Mouse (Mus musculus): Measurements from ENCODE around the gene Acbd5.
A peak's percentile ranks its signal among the peaks of the same experiment; 100 is the strongest.
"Not testable (repeated sequence)": the region's sequence is repeated elsewhere in the genome, so short reads cannot be mapped to it uniquely, and the experiment has no call there.

Gene Acbd5

DNA sequence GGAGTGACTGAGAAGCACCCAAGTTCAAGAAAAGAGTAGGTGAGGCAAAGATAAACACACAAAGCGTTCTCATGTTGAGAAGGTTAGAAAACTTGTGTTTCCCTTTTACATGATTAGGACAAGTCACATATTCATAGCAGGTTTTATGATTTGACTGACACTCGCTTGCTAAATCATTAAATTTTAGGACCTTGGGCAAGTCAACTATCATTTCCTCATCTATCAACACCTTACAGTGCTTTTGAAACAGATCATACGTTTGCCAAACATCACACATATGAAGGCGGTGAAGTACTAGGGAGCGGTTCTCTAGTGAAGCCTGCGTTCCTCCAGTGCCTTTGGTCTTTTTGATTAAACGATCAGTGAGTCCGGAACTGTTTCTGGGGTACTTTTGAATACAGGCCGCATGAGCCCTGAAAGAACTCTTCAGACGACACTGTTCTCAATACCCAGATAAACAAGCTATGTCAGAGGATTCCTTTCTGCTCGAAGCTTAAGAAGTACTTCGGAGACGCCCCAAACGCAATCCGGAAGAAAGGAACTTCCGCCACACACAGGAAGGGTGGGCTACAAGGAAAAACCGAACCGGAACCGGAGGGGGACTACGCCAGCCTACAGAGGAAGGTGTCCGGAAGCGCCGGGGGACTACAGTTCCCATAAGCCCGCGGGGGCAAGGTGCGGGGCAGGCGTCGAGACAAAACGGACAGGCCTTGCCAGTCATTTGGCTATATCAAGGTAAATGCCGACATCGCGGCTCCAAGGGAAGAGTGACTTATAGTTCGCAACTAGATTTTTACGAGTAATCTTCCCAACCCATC lies at the start of gene Acbd5:
Gene Acbd5 (plus strand): TSS at position 616 of the 818 bp plus-strand sequence.
- DNase-seq (ENCODE audit: low read depth in 2 of 2, low spot score in 2 of 2) = peak; percentile 95 to 96

DNA sequence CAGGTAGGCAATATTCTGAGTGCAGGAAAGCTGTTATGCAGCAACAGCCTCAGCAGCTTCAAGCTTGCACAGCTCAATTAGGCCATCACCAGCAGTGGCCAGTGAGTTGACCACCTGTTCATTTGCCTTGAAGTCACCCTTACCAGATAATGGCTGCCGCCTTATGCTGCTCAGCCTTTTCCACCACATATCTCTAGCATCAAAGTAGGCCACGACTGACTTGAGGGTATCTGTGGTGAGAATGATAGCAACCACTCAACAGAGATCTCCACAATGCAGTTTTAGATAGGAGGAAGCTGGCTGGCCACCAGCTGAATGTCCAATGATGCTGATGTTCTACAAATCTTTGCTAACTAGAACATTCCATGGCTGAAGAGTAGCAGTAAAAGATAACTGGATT lies 48.8 kb upstream of the Acbd5 start:
- no peak for DNase-seq (ENCODE audit: low read depth in 2 of 2, low spot score in 2 of 2)

DNA sequence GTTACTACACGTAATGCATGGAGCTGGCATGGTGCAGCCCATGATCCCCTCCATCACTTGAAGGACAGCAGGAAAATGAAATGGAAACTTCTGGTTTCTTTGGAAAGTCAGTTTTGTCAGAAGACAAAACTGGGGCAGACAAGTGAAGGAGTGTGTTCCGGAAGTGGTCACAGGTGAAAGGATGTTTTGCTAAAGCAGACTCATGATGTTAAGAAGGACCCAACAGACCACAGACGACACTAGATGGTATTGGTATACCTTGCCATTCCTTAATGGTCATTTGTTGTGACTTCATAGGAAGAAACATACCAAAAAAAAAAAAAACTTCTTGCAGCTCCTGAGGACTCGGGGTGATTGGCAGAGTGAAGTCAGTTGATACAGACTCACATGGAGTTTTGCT lies 46.6 kb upstream of the Acbd5 start:
- DNase-seq (ENCODE audit: low read depth in 2 of 2, low spot score in 2 of 2) = no peak

DNA sequence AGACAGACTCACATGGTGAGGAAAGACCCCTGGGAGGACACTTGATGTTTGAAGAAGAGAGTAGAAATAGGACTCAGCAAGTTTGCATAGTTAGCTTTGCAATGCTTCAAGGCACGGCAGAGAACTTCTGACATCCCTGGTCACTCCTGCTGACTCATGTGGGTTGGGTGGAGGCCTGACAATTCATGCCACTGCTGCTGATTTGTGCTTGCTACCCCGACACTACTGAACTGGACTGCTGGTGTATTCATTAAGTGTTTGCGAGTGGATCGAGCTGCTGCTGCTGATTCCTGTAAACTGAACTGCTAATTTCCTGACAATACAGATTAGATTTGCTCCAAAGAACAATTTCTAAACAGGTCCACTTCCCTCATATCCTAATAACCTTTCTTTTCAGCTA lies 46.2 kb upstream of the Acbd5 start:
- no peak for DNase-seq (ENCODE audit: low read depth in 2 of 2, low spot score in 2 of 2)

DNA sequence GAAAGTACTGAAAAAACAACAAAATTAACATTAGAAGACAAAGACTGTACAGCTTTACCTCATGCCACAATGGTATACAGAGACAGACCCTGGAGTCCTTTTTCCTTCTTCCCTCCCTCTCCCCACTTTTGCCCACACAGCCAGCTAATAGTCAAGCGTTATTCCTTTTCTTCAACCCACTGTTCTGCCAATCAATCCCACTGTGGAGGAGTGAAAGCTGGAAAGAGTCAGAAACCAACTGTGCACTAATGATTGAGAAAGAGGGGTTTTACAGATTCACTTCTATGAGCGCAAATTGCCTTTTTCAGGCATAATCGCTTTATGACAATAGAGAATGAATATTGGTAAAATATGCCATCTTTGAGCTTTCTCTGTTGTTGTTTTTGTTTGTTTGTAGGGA lies 44.9 kb upstream of the Acbd5 start:
- no peak for DNase-seq (ENCODE audit: low read depth in 2 of 2, low spot score in 2 of 2)

DNA sequence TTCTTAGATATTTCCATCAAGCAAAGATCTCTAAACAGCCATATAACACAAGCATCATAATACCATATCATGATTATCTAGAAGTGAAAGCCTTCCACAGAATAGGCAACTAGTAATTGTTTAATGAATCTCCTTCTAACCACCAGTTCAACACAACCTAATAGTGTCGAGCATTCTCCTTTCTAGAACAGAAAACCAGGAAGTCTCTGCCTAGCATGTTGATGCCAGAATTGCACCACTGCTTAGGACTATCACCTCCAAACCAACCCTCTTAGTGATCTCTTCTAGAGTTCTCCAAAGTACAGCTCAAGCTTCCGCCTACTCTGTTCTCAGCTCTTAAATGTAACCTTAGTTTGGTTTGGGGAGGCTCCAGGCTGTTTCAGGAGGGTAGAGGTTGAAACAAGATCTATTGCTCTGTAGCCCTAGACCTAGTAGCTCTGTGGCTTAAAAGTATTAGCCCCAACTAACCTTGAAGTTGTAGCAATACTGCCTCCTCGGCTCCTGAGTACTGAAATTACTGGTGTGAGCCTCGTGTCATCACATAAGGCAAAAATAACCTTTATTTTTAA lies 44.2 kb upstream of the Acbd5 start:
- DNase-seq (ENCODE audit: low read depth in 2 of 2, low spot score in 2 of 2) = no peak

DNA sequence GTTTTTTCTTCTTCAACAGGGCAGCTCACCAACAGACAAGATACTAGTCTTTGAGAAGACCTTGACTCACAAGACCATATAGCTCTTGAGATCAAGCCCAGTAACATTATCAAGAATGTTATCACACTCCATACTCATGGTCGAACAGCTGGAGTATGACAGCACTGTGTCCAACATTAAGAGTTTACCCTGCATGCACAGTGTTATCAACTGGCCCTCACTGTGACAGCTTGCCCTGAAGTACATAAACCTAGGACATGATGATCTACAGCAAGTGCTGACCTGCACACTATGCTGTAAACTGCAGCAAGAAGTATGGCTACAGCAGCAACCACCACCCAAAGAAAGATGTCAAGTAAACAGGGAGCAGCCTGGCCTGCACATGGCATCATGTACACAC lies 41.6 kb upstream of the Acbd5 start:
- no peak for DNase-seq (ENCODE audit: low read depth in 2 of 2, low spot score in 2 of 2)

DNA sequence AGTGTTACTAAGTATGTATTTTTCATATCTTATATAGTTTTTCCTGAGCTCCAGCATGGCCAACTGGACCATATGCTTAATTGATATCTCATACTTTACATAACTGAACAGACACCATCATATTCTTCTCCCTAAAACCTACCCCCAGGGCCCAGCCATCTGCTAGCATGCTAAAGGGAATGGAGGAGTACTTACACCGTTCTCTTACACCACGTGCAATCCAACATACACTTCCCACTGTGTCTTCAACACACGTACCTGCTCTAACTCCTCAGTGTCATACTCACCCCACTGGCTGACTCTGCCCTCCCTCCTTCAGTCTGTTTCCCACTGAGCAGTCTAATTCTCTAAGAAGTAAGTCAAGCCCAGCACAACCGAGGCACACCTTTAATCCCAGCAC lies 39.1 kb upstream of the Acbd5 start:
- no peak for DNase-seq (ENCODE audit: low read depth in 2 of 2, low spot score in 2 of 2)

DNA sequence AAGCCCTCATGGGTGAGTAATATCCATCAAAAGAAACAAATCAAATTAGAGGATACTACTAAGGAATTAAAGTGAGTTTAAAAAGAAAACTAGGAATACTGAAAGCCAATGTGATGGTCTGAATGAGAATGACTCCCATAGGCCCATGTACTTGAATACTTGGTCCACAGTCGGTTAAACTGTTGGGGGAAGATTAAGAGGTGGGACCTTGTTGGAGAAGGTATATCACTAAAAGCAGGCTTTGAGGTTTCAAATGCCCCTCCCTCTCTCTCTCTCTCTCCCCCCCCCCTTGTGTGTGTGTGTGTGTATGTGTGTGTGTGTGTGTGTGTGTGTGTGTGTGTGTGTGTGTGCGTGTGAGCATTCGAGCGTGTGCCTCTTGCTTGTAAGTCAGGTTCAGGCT lies 37.3 kb upstream of the Acbd5 start:
- no peak for DNase-seq (ENCODE audit: low read depth in 2 of 2, low spot score in 2 of 2)

DNA sequence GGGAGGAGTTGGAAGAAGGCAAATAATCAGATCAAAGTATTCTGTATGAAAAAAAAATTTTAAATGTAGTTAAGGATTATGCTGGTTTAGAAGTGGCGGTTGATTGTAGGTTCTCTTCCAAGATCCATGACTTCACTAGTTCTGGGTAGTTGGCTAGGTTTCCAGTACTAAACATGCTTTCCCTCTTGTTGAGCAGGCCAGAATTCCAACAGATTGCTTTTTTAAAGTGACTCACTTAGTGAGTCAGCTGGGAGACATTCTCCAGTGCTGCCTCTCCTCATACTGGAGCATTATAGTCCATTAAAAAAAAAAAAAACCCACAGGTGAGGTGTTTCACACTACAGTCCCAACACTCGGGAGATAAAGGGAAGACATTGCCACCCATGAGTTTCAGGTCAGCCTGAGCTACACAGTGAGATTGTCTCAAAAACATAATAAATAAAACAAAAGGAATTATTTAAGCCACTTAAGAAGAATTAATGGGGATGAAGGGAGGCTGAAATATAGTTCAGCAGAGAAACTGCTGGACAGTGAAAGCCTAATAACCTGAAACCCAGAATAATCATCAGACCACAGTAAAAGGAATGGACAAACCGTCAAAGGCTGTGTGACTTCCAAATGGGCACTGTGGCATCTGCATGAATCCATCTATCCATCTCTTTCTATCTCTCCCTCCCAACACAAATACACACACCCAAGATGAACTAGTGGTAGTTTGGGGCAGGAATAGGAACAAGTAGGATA lies 33.1 kb upstream of the Acbd5 start:
- DNase-seq (ENCODE audit: low read depth in 2 of 2, low spot score in 2 of 2) = no peak

DNA sequence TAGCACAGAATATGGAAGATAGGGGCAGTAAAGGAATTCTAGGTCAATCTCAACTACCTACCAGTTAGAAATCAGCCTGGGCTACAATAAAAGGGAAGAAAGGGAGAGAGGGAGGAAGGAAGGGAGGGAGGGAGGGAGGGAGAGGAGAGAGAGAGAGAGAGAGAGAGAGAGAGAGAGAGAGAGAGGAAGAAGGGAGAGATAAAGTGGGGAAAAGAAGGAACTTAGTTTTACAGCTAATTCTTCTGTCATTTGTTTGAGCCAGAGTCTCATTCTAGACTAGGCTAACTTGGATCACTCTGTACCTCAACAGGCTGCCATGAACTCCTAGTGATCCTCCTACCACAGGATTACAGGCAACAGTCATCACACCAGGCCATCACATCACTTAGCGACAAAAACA lies 32.5 kb upstream of the Acbd5 start:
- DNase-seq (ENCODE audit: low read depth in 2 of 2, low spot score in 2 of 2) = no peak

DNA sequence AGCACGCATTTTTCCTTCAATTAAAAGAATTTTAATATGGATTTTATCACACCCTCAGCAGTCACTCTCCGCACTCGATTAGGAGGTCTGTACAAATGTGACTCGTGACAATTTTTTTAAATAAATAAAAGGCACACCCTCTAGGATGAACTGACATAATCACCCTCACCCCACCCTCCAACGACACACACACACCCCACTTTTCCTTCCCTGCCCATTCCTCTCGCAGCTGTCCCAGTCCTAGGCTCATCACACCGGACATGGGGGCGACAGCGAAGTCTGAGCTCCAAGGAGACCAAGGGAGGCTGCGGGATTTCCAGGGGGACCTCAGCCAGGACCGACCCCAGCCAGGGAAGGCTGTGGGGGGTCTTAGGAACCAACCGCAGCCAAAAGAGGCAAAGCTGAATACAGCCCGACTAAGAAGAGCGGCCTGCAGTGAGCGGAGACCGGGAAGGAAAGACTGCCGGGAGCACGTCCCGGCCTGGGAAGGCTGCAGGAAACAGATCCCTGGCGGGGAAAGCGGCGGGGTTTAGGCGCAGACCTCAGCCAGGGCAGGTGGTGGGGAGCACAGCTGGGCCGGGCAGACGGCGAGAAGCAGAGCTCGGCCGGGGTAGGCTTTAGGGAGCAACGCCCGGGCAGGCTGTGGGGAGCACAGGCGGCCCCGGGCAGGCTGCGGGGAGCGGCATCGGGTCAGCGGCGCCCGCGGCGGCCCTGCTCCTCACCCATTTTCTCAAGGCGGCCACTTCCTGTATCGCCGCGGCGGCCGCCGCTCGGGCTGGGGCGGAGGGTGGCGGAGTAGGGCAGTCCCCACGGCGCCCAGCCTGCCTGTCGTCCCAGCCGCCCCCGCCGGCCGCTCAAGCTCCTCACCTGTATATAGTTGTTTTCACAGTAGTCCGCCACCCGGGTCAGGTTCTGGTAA lies 28.6 kb upstream of the Acbd5 start:
- DNase-seq (ENCODE audit: low read depth in 2 of 2, low spot score in 2 of 2) = peak in 1 of 2 experiments; percentile 12

DNA sequence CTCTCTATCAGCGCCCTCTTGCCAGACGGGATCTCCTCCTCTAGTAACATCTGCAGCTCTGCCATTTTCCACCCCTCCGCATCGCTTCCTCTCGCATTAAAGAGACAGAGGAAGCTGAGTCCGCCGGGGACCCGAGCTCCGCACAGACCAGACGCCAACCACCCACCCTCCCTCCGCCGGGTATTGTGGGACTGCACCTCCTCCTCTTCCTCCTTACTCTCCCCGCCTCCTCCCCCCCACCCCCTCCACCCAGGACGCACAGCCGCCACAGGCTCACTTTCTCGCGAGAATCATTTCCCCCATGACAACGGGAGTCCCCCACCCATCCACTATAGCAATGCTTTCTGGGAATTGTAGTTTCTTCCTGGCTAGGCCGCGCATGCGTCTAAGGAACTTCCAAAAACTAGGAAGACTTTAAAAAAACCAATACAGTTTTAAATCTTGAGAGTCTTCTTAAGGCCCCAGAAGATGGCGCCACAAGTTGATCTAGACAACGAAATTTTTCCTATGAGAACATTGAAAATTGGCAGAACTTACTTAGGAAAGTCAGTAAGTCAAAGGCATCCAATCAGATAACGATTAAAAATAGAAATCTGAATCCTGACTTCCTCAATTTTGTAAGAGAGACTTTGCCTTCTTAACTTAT lies 27.8 kb upstream of the Acbd5 start, which contains the start of gene Abi1:
Gene Abi1 (minus strand): TSS at position 241 of the 646 bp plus-strand sequence.
- peak; percentile 90 to 91 for DNase-seq (ENCODE audit: low read depth in 2 of 2, low spot score in 2 of 2)

DNA sequence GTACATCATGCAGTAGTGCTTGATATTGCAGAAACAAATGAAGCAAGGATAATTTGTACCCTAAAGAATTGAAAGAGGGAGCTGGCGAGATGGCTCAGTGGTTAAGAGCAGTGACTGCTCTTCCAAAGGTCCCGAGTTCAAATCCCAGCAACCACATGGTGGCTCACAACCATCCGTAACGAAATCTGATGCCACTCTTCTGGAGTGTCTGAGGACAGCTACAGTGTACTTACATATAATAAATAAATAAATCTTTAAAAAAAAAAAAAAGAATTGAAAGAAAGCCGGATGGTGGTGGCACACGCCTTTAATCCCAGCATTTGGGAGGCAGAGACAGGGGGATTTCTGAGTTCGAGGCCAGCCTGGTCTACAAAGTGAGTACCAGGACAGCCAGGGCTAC lies 27.3 kb upstream of the Acbd5 start:
- not testable (repeated sequence) for DNase-seq (ENCODE audit: low read depth in 2 of 2, low spot score in 2 of 2)

DNA sequence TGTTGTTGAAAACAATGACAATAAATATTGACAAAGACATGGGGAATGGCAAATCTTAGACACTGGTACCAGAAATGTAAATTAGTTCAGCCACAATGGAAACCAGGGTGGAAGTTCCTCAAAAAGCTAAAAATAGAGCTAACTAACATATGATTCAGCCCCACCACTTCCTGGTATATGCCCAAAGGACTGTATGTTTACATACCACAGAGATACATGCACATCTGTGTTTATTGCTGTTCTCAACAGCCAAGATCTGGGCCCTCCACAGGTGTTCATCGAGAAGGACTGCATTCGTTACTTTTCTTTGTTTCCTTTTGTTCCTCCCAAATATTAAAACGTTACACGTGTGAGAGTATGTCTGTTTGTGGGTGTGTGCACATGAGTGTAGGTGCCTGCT lies 26.5 kb upstream of the Acbd5 start:
- DNase-seq (ENCODE audit: low read depth in 2 of 2, low spot score in 2 of 2) = no peak

DNA sequence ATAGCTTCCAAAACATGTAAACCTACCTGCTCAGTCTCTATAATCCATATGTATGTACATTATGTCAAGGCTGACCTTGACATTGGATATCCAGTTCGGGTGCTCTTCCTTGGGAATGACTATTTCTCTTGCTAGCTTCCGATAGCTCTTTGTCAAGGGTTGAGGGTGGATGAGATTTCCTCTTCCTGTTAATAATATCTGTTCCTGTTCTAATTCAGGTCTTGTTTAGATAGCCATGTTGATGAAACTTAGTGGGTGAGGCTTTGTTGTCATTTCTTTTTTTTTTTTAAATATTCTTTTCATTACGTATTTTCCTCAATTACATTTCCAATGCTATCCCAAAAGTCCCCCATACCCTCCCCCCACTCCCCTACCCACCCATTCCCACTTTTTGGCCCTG lies 25.8 kb upstream of the Acbd5 start:
- no peak for DNase-seq (ENCODE audit: low read depth in 2 of 2, low spot score in 2 of 2)

DNA sequence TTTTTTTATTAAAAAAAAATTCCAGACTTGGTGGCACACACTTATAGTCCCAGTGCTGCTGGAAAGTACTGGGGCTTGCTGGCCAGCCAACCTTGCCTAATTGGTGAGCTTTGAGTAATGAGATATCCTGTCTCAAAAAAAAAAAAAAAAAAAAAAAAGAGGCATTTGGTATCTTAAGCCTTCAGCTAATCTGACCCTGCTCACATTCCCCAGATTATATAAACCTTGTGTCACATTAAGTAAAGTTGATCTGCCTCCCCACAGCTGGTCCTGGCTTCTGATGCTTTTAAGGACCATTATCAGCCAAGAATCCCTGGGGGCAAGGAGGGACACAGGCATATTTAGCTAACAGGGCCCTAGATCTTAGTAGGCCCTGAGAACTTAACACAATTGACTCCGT lies 22.3 kb upstream of the Acbd5 start:
- DNase-seq (ENCODE audit: low read depth in 2 of 2, low spot score in 2 of 2) = no peak

DNA sequence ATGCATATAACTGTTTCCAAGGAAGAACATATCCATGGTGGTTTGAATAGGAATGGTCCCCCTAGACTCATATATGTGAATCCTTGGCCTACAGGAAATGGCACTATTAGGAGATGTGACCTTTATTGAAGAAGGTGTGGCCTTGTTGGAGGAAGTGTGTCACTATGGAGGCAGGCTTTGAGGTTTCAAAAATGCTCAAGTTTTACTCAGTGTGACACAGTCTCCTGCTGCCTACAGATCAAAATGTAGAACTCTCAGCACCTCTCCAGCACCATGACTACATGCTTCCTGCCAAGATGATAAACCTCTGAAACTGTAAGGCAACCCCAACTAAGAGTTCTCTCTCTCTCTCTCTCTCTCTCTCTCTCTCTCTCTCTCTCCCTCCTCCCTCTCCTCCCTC lies 20.0 kb upstream of the Acbd5 start:
- DNase-seq (ENCODE audit: low read depth in 2 of 2, low spot score in 2 of 2) = no peak

DNA sequence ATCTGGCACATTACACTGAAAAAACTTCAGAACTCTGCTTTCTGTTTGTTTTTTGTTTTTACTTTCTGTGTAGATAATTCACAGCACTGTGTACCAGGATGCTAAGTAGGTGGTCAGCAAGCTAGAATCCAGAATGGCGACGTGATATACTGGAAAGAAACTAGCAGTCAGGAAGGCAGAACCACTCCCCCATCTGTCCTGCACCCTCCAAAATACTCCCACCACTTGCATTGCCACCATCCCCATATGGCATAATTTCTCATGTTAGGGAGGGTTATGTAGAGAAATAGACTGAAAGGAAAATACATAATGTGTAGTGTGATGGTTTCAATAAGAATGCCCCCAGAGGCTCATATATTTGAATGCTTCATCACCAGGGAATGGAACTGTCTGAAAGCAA lies 16.1 kb upstream of the Acbd5 start:
- DNase-seq (ENCODE audit: low read depth in 2 of 2, low spot score in 2 of 2) = no peak

DNA sequence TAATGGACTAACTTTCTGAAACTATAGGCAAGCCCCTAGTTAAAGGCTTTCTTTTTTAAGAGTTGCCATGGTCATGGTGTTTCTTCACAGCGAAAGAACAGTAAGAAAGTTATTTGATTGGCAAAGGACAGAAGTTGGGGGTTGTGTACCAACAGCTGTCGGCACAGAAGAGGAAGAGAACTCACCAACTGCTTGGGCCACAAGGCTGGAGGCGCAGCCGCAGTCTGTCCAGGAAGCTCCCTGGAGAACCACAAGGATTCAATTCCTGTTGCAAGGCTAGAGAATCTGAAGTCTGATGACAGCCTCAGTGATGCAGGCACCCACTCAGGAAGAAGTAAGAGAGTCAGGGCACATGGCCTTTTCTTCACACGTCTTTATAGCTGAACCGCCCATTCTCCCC lies 15.4 kb upstream of the Acbd5 start:
- no peak for DNase-seq (ENCODE audit: low read depth in 2 of 2, low spot score in 2 of 2)

DNA sequence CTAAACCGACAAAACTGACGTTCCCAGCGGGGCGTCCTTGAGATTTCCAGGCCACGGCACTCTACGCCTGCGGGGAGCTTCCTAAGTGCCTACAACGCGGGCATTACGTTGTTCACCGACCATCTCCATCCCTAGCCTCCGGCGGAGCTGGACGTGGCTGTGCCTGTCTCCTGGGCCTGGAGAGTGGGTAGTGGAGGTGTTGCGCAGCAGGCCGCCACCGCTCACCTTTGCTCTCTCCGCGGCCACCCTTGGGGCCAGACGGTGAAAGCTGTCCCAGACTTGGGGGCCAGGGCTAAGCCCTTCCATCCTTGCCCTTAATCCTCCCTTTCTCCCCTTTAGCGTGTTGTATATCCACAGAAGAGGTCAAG lies 387 bp downstream of the Acbd5 start:
- no peak for DNase-seq (ENCODE audit: low read depth in 2 of 2, low spot score in 2 of 2)
